Mouse (Mus musculus): Measurements from ENCODE around the gene Nradd.

Gene Nradd

GRCm38 (mm10) chr9:110611471-110611870 lies 12.8 kb downstream of the Nradd start:
- DNase-seq (ENCODE audit: low read depth, low spot score): peak; percentile 57

- peak; percentile 61 for DNase-seq (ENCODE audit: low read depth, low spot score)
Observed at GRCm38 (mm10) chr9:110583521-110583920, 40.7 kb downstream of the Nradd start.

DNA sequence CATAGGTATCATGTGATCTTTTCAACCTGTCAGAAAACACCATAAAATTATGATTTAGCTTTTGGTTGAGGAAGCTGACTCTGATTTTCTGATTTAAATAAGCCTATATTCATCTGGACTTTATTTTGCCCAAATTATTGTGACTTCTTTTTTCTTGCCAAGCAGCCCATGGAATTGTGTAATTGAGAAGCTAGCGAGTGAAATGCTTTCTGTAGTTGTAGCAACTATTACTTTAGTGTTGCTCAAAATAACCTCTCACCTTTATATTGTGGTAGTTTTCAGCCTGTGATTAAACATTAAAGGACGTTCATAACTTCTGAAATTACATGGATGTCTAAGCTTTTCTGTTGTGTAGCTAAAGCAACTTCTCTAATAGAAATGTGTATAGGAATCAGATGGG lies 42.1 kb downstream of the Nradd start:
- no peak for DNase-seq (ENCODE audit: low read depth, low spot score)

Data from brain, adult 2 months (tissue).